Comparison of ENCODE assay signal across 8 mouse cellular contexts in the genomic region with DNA sequence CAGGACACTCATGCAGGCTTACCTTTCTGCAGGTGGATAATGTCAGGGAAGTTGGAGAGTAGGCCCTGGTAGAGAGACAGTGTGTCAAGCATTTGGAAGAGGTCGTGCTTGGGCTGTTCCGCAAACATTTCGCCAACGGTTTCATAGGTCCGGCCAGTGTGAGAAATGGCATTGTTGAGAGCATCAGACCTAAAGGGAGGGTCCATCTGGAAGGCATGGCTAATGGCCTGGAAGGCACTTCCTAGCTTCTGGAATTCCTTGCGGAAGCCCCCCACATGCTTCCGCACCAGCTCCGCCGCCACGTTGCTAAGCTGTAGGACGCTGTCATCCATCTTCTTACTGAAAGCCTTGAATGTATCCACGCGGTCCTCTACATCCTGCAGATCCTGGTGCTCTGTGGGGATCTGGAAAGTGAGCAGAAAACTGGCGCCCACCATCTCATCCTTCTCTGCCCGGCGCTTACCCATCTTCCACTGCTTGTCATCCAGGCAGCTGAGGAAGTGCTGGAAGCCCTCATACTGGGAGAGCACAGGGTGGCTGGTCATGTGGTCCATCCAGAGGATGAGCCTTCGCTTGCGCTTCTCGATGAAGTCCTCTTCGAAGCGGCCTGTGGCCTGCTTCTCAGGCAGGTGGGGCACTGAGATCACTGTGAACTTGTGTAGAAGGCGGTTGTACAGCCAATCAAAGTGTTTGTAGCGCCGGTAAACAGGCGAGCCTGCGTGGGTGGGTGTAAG. TPM values are rescaled to one million over a fixed set of nuclear protein-coding genes. Genes with fewer than 3 reads are reported as not detected.
DNase-seq lines count a peak whose midpoint lies in the region; ATAC-seq and TF ChIP-seq lines count a peak whose summit lies in the region.

No protein-coding gene starts in this region.

- H3K27ac ChIP-seq in lung, embryonic 15.5 days = peak overlapping the region; percentile 76
- H3K27ac ChIP-seq in forebrain, postnatal 0 days (ENCODE audit: low read depth, low read length) = no peak overlapping the region
- no peak overlapping the region; the same call in 1 of the 2 replicates for H3K27ac ChIP-seq in liver, embryonic 11.5 days (ENCODE audit: low read depth, low read length)
- H3K27ac ChIP-seq in testis, adult 2 months (ENCODE audit: control insufficient read depth, insufficient read depth, low read depth, low read length) = peak overlapping the region; percentile 67

- no peak for DNase-seq in lung, postnatal 25 days (ENCODE audit: low spot score)
- DNase-seq in forebrain, postnatal 0 days = no peak
- DNase-seq in liver, embryonic 11.5 days (ENCODE audit: low spot score) = no peak
- no peak for DNase-seq in gastrocnemius, postnatal 36 days
- no peak for DNase-seq in left cerebral cortex, adult 11 months (ENCODE audit: low spot score)

- peak overlapping the region; percentile 76 for H3K4me2 ChIP-seq in lung, embryonic 15.5 days
- H3K4me2 ChIP-seq in forebrain, postnatal 0 days (ENCODE audit: low read depth) = peak overlapping the region; percentile 22; the same call in 1 of the 2 replicates
- peak overlapping the region; percentile 83 for H3K4me2 ChIP-seq in liver, embryonic 11.5 days

- H3K36me3 ChIP-seq in lung, embryonic 15.5 days = peaks cover 14% of the 10 kb centered on the region
- no peaks in the 10 kb centered on the region for H3K36me3 ChIP-seq in forebrain, postnatal 0 days (ENCODE audit: insufficient read depth)
- H3K36me3 ChIP-seq in liver, embryonic 11.5 days (ENCODE audit: control insufficient read depth, insufficient read depth, low read length) = peaks cover 11% of the 10 kb centered on the region; the same call in 1 of the 2 replicates
- H3K36me3 ChIP-seq in testis, adult 2 months (ENCODE audit: control insufficient read depth, insufficient read depth, low read length) = no peaks in the 10 kb centered on the region

- no peak for ATAC-seq in lung, embryonic 15.5 days (ENCODE audit: borderline replicate concordance, extremely low read depth, low FRiP score, low TSS enrichment)
- no peak for ATAC-seq in forebrain, postnatal 0 days
- no peak for ATAC-seq in liver, embryonic 11.5 days (replicated peaks; ENCODE audit: low FRiP score)
- no peak for ATAC-seq in megakaryocyte-erythroid progenitor cell, adult 5-6 weeks (replicated peaks; ENCODE audit: low FRiP score, low TSS enrichment, poor library complexity, severe bottlenecking)

- no peak for TF ChIP-seq POLR2A in testis, adult 2 months (IDR thresholded peaks at IDR 0.05; ENCODE audit: control insufficient read depth, low read depth, low read length)

- H3K27me3 ChIP-seq in lung, embryonic 15.5 days = no peaks in the 10 kb centered on the region
- H3K27me3 ChIP-seq in forebrain, postnatal 0 days (ENCODE audit: insufficient read depth, low read length) = no peaks in the 10 kb centered on the region
- H3K27me3 ChIP-seq in liver, embryonic 11.5 days (replicated peaks; ENCODE audit: control insufficient read depth, insufficient read depth, low read length) = no peaks in the 10 kb centered on the region
- no peaks in the 10 kb centered on the region for H3K27me3 ChIP-seq in testis, adult 2 months (ENCODE audit: control insufficient read depth, insufficient read depth, low read length)

- intact Hi-C loops in gastrocnemius, postnatal 36 days (cut with DNase I) = loop anchor here (5.0 kb wide), 2 partner anchors 33 to 207 kb away; partner anchors contain the start of gene Man2c1

- no peaks in the 10 kb centered on the region for H3K9me3 ChIP-seq in lung, embryonic 15.5 days
- H3K9me3 ChIP-seq in forebrain, postnatal 0 days (ENCODE audit: low read length) = no peaks in the 10 kb centered on the region
- H3K9me3 ChIP-seq in liver, embryonic 11.5 days (ENCODE audit: control insufficient read depth, low read length) = no peaks in the 10 kb centered on the region; the same call in 1 of the 2 replicates

- no peak for TF ChIP-seq CTCF in forebrain, postnatal 0 days (IDR thresholded peaks at IDR 0.05; ENCODE audit: low read depth)
- TF ChIP-seq CTCF in testis, adult 2 months (IDR thresholded peaks at IDR 0.05; ENCODE audit: control insufficient read depth, insufficient read depth, insufficient replicate concordance, low read depth, low read length) = no peak

- 62% methylated on average over 26 of the region's 26 CpGs for WGBS in lung, embryonic 15.5 days
- WGBS in forebrain, postnatal 0 days = 92% methylated on average over 26 of the region's 26 CpGs
- WGBS in liver, embryonic 11.5 days = 77% methylated on average over 26 of the region's 26 CpGs

- peak overlapping the region; percentile 36 for H3K9ac ChIP-seq in lung, embryonic 15.5 days
- H3K9ac ChIP-seq in forebrain, postnatal 0 days = no peak overlapping the region
- no peak overlapping the region for H3K9ac ChIP-seq in liver, embryonic 11.5 days (ENCODE audit: low read depth, low read length)

- H3K4me1 ChIP-seq in lung, embryonic 15.5 days = peaks cover 50% of the 10 kb centered on the region
- no peaks in the 10 kb centered on the region for H3K4me1 ChIP-seq in forebrain, postnatal 0 days (ENCODE audit: insufficient read depth)
- peaks cover 22% of the 10 kb centered on the region for H3K4me1 ChIP-seq in liver, embryonic 11.5 days (replicated peaks; ENCODE audit: control insufficient read depth, insufficient read depth, low read length)
- H3K4me1 ChIP-seq in testis, adult 2 months (ENCODE audit: control insufficient read depth, insufficient read depth, low read length) = peaks cover 17% of the 10 kb centered on the region

- peak overlapping the region; percentile 36 for H3K4me3 ChIP-seq in lung, embryonic 15.5 days
- no peak overlapping the region for H3K4me3 ChIP-seq in forebrain, postnatal 0 days (ENCODE audit: low read depth, low read length)
- peak overlapping the region; percentile 33 for H3K4me3 ChIP-seq in liver, embryonic 11.5 days (ENCODE audit: low read depth, low read length)
- peak overlapping the region; percentile 44 for H3K4me3 ChIP-seq in testis, adult 2 months (ENCODE audit: control insufficient read depth, low read depth, low read length)

RNA-seq across cellular contexts. Expression of gene Snx33, which starts 2.7 kb away (rescaled TPM):
- polyA plus RNA-seq in lung, embryonic 15.5 days (2015; fragmentation: Nextera tagmentation; extraction: Ambion mirVana) = 10.8 and 11.4 TPM in 2 replicates
- 3.7 and 5.8 TPM in 2 replicates for total RNA-seq in forebrain, postnatal 0 days (2014; rRNA removed)
- 1.2 and 1.3 TPM in 2 replicates for polyA plus RNA-seq in forebrain, postnatal 0 days (2015; fragmentation: Nextera tagmentation; extraction: Ambion mirVana)
- polyA plus RNA-seq in liver, embryonic 11.5 days (2014; fragmentation: Nextera tagmentation; extraction: Ambion mirVana) = 3.8 and 3.9 TPM in 2 replicates
- polyA plus RNA-seq in testis, adult 2 months (2012; rRNA removed) = 5.2 and 7.0 TPM in 2 replicates
- total RNA-seq in gastrocnemius, postnatal 36 days (2021) = 1 to 10 TPM; 3.9 to 4.0 TPM
- 2.3 and 2.8 TPM in 2 replicates for total RNA-seq in megakaryocyte-erythroid progenitor cell, adult 5-6 weeks (2014; fragmentation: Nextera tagmentation)
- 1.9 and 3.4 TPM in 2 replicates for total RNA-seq in megakaryocyte-erythroid progenitor cell, adult 5-6 weeks (2017)

RNA-seq across cellular contexts. Expression of gene Imp3, which starts 11.8 kb away (rescaled TPM):
- 78.0 and 82.1 TPM in 2 replicates for polyA plus RNA-seq in lung, embryonic 15.5 days (2015; fragmentation: Nextera tagmentation; extraction: Ambion mirVana)
- total RNA-seq in forebrain, postnatal 0 days (2014; rRNA removed) = 125 and 136 TPM in 2 replicates
- polyA plus RNA-seq in forebrain, postnatal 0 days (2015; fragmentation: Nextera tagmentation; extraction: Ambion mirVana) = 87.5 and 104 TPM in 2 replicates
- polyA plus RNA-seq in liver, embryonic 11.5 days (2014; fragmentation: Nextera tagmentation; extraction: Ambion mirVana) = 105 and 110 TPM in 2 replicates
- polyA plus RNA-seq in testis, adult 2 months (2012; rRNA removed) = 42.3 and 44.2 TPM in 2 replicates
- total RNA-seq in gastrocnemius, postnatal 36 days (2021) = 10 to 100 TPM; 40.0 to 46.9 TPM
- total RNA-seq in megakaryocyte-erythroid progenitor cell, adult 5-6 weeks (2014; fragmentation: Nextera tagmentation) = 118 and 148 TPM in 2 replicates
- total RNA-seq in megakaryocyte-erythroid progenitor cell, adult 5-6 weeks (2017) = 108 and 128 TPM in 2 replicates

RNA-seq across cellular contexts. Expression of gene Snupn, which starts 25.2 kb away (rescaled TPM):
- polyA plus RNA-seq in lung, embryonic 15.5 days (2015; fragmentation: Nextera tagmentation; extraction: Ambion mirVana) = 23.2 and 24.6 TPM in 2 replicates
- total RNA-seq in forebrain, postnatal 0 days (2014; rRNA removed) = 21.4 and 21.9 TPM in 2 replicates
- polyA plus RNA-seq in forebrain, postnatal 0 days (2015; fragmentation: Nextera tagmentation; extraction: Ambion mirVana) = 19.4 and 23.2 TPM in 2 replicates
- 21.7 and 22.6 TPM in 2 replicates for polyA plus RNA-seq in liver, embryonic 11.5 days (2014; fragmentation: Nextera tagmentation; extraction: Ambion mirVana)
- 11.9 and 14.1 TPM in 2 replicates for polyA plus RNA-seq in testis, adult 2 months (2012; rRNA removed)
- total RNA-seq in gastrocnemius, postnatal 36 days (2021) = 1 to 10 TPM; 7.2 to 8.8 TPM
- 20.2 and 20.5 TPM in 2 replicates for total RNA-seq in megakaryocyte-erythroid progenitor cell, adult 5-6 weeks (2014; fragmentation: Nextera tagmentation)
- 10.3 and 15.5 TPM in 2 replicates for total RNA-seq in megakaryocyte-erythroid progenitor cell, adult 5-6 weeks (2017)

Comparison
In these comparisons a context has a peak if more than half of its experiments do, and no peak if none do; other contexts are left out.
1. H3K27ac ChIP-seq: peak in lung, embryonic 15.5 days (single experiment) and testis, adult 2 months (single experiment); none in forebrain, postnatal 0 days (single experiment) and liver, embryonic 11.5 days (single experiment).
2. H3K4me2 ChIP-seq: peak in every context shown above with its lines; median percentile 83 in liver, embryonic 11.5 days; 76 in lung, embryonic 15.5 days; 22 in forebrain, postnatal 0 days.